Mouse (Mus musculus): ENCODE measurements around the gene Apip. TPM values are rescaled to one million over a fixed set of nuclear protein-coding genes. Genes with fewer than 3 reads are reported as not detected.

Gene Apip
- polyA plus RNA-seq (2014; fragmentation: Illumina TruSeq; extraction: RNeasy Lipid Tissue Mini Kit (QIAGEN cat#74804); ENCODE audit: low read depth, low replicate concordance): 39.3 TPM

GRCm38 (mm10) chr2:103073219-103073982 is at the start of gene Apip, which contains the start of gene Pdhx:
Gene Apip (plus strand): TSS chr2:103073675.
Gene Pdhx (minus strand): TSS chr2:103073513.

Other genes with a start within 250 kb of the Apip start
- 1.6 TPM for gene Cd44, start 172.0 kb upstream of the Apip start, polyA plus RNA-seq (2014; fragmentation: Illumina TruSeq; extraction: RNeasy Lipid Tissue Mini Kit (QIAGEN cat#74804); ENCODE audit: low read depth, low replicate concordance)
- 42.3 TPM for gene Pdhx, start 162 bp upstream of the Apip start, polyA plus RNA-seq (2014; fragmentation: Illumina TruSeq; extraction: RNeasy Lipid Tissue Mini Kit (QIAGEN cat#74804); ENCODE audit: low read depth, low replicate concordance)
- gene Ehf, start 229.6 kb downstream of the Apip start, polyA plus RNA-seq (2014; fragmentation: Illumina TruSeq; extraction: RNeasy Lipid Tissue Mini Kit (QIAGEN cat#74804); ENCODE audit: low read depth, low replicate concordance): 73.9 TPM